Mouse (Mus musculus) 3134 (cell line): ENCODE results near the gene Cdk8.

ENCODE experiments used
- DNase-seq: peaks from one replicate; pipeline ENCODE4 v3.0.0-alpha.2; 2011; ENCODE audit warnings: low spot score; ENCODE audit not compliant: insufficient read length; ENCODE audit errors: extremely low read depth

Gene Cdk8

GRCm38 (mm10) chr5:146232056-146232675 lies 1.1 kb downstream of the Cdk8 start:
- no peak for DNase-seq

- DNase-seq: no peak
These were observed 1.8 kb downstream of the Cdk8 start for GRCm38 (mm10) chr5:146232816-146233215.

- no peak for DNase-seq
These were observed 3.3 kb downstream of the Cdk8 start for GRCm38 (mm10) chr5:146234336-146234735.

GRCm38 (mm10) chr5:146238274-146238673 lies 7.2 kb downstream of the Cdk8 start:
- no peak for DNase-seq

- DNase-seq: no peak
These were observed 9.7 kb downstream of the Cdk8 start for GRCm38 (mm10) chr5:146240771-146241170.

DNA sequence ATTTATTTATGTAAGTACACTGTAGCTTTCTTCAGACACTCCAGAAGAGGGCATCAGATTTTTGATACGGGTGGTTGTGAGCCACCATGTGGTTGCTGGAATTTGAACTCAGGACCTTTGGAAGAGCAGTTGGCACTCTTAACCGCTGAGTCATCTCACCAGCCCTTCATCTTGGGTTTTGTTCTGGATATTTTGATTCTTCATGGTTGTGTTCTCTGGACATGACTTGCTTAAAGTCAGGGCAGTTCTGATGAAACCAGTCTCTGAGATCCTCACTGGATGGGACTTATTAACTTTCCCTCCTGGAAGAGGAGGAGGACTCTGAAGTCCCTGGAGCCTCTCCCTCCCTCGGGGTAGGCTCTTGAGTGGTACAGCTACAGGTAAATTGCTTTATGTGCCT lies 10.2 kb downstream of the Cdk8 start:
- peak; percentile 51 for DNase-seq

- no peak for DNase-seq
These were observed 14.2 kb downstream of the Cdk8 start for GRCm38 (mm10) chr5:146245193-146245592.

- no peak for DNase-seq
These were observed 14.8 kb downstream of the Cdk8 start for GRCm38 (mm10) chr5:146245646-146246370.

DNA sequence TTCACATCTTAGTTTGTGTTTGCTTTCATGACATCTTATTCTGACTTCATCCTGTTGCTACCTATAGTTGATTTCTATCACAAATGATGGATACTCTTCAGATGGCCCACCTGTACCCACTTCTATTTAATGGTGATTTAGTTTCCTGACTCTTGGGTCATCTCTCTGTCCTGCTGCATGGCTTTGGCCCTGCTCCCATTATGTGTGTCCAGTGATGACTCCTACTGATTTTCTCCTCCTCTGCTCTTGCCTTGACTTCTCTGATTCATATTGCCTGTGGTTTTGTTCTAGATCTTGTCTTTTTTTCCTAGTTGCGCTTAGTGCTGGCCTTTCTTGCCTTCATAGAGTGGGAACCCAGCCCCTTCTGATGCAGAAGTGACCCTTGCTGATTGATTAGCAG lies 15.4 kb downstream of the Cdk8 start:
- DNase-seq: no peak

- DNase-seq: no peak
These were observed 16.7 kb downstream of the Cdk8 start for GRCm38 (mm10) chr5:146247709-146248108.

- peak; percentile 31 for DNase-seq
These were observed 17.7 kb downstream of the Cdk8 start for GRCm38 (mm10) chr5:146248746-146249145.

- no peak for DNase-seq
These were observed 19.5 kb downstream of the Cdk8 start for GRCm38 (mm10) chr5:146250369-146251075.

GRCm38 (mm10) chr5:146251663-146252429 lies 20.8 kb downstream of the Cdk8 start:
- DNase-seq: no peak

GRCm38 (mm10) chr5:146253644-146254043 lies 22.6 kb downstream of the Cdk8 start:
- DNase-seq: no peak

DNA sequence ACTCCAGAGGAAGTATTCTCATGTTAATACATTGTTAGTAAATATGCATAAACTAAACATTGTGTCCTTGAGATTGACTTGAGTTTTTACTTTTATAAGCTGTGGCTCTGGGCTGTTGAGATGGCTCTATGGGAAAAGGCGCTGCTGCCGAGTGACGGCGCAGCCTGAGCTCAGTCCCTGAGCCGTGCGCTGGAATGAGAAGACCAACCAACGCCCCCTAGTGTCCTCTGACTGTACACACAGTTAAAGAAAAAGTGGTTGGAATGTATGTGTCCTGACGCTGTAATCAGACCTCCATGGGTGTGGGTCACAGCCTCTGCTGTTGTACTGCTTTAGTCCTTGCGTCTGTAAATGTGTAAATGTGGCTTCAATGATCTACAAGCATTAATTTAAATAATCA lies 29.0 kb downstream of the Cdk8 start:
- no peak for DNase-seq

- DNase-seq: no peak
These were observed 35.0 kb downstream of the Cdk8 start for GRCm38 (mm10) chr5:146265934-146266591.

DNA sequence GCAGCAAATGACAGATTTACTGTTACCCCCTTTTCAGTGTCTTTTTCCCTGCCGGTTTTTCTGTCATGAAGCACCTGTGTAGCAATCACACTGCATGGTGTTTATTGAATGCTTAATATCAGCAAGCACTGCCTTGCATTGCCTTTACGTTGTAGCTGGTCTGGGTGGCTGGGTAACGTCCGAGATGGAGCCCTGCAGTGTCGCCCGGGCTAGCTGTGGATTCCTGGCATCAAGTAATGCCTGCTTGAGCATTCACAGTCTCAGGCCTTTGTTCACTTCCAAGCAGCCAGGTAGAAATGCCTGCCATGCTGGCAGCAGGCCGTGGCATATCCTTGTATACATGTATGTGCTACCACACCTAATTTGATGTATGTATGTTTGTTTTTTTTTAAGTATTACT lies 36.7 kb downstream of the Cdk8 start:
- no peak for DNase-seq

GRCm38 (mm10) chr5:146270593-146270992 lies 39.6 kb downstream of the Cdk8 start:
- DNase-seq: peak; percentile 39

GRCm38 (mm10) chr5:146271662-146272061 lies 40.6 kb downstream of the Cdk8 start:
- DNase-seq: no peak

GRCm38 (mm10) chr5:146273096-146273495 lies 42.1 kb downstream of the Cdk8 start:
- DNase-seq: peak; percentile 81
